Mouse (Mus musculus) liver, adult 2 months (tissue): ENCODE data around the gene Satb2. TPM values are rescaled to one million over a fixed set of nuclear protein-coding genes. Genes with fewer than 3 reads are reported as not detected.

Source experiments
- DNase-seq: peaks from one replicate; pipeline ENCODE4 v3.0.0-alpha.2; 2011; ENCODE audit warnings: low read depth, low spot score; ENCODE audit errors: extremely low read depth
- H3K27ac ChIP-seq: fragments of 200-500 bp; replicated peaks from 2 replicates; pipeline ENCODE4 v1.5.1; 2012; ENCODE audit warnings: low read depth, mild to moderate bottlenecking, control low read depth, inconsistent platforms, low read length; ENCODE audit not compliant: insufficient read depth
- H3K27me3 ChIP-seq: fragments of 200-500 bp; 2 replicates; pipeline ENCODE4 v1.6.1; 2012; ENCODE audit warnings: mild to moderate bottlenecking, moderate library complexity, low read length, inconsistent platforms; ENCODE audit not compliant: control insufficient read depth, insufficient read depth
- H3K36me3 ChIP-seq: fragments of 200-500 bp; 2 replicates; pipeline ENCODE4 v1.6.1; 2012; ENCODE audit warnings: low read length, inconsistent platforms; ENCODE audit not compliant: control insufficient read depth, insufficient read depth
- H3K4me1 ChIP-seq: fragments of 200-500 bp; 2 replicates; pipeline ENCODE4 v1.6.1; 2011; ENCODE audit warnings: low read length; ENCODE audit not compliant: control insufficient read depth, insufficient read depth
- H3K4me3 ChIP-seq: fragments of 200-500 bp; 2 replicates; pipeline ENCODE4 v1.5.1; 2011; ENCODE audit warnings: low read depth, mild to moderate bottlenecking, control low read depth, low read length, moderate library complexity; ENCODE audit not compliant: insufficient read depth
- H3K79me2 ChIP-seq: fragments of 200-500 bp; 2 replicates; pipeline ENCODE4 v1.6.1; 2012; ENCODE audit warnings: inconsistent platforms, mild to moderate bottlenecking, low read length, moderate library complexity; ENCODE audit not compliant: control insufficient read depth, insufficient read depth
- H3K9ac ChIP-seq: fragments of 200-500 bp; 2 replicates; pipeline ENCODE4 v1.6.1; 2012; ENCODE audit warnings: low read depth, mild to moderate bottlenecking, control low read depth, inconsistent platforms, low read length
- CTCF ChIP-seq: fragments of 200-500 bp; IDR thresholded peaks from 2 replicates; pipeline ENCODE4 v1.5.1; 2011; ENCODE audit warnings: low read depth, low read length, control low read depth
- POLR2A ChIP-seq: fragments of 200-500 bp; IDR thresholded peaks from 2 replicates; pipeline ENCODE4 v1.6.1; 2011; ENCODE audit warnings: low read length, control low read depth; ENCODE audit not compliant: insufficient read depth; ENCODE audit errors: extremely low read depth
- WGBS: fragments of 180-500 bp; shearing (Covaris S2); methylation state at CpG from one replicate; pipeline ENCODE4 v1.1.7; 2018; 5-methylcytosine and 5-hydroxymethylcytosine counted together
- polyA plus RNA-seq: library from polyadenylated mRNA; depleted of rRNA; stranded (reverse); fragments of >200 nt; gene quantifications from 2 replicates; pipeline ENCODE4 v1.2.3, GENCODE M21; 2012
- total RNA-seq: library from RNA; depleted of rRNA; stranded (reverse); fragments of >200 nt; gene quantifications from 2 replicates; pipeline ENCODE4 v1.2.3, GENCODE M21; 2014

The Satb2 gene
- total and polyA plus RNA-seq, 2 experiments, result 0.09 to 0.16 TPM

DNA sequence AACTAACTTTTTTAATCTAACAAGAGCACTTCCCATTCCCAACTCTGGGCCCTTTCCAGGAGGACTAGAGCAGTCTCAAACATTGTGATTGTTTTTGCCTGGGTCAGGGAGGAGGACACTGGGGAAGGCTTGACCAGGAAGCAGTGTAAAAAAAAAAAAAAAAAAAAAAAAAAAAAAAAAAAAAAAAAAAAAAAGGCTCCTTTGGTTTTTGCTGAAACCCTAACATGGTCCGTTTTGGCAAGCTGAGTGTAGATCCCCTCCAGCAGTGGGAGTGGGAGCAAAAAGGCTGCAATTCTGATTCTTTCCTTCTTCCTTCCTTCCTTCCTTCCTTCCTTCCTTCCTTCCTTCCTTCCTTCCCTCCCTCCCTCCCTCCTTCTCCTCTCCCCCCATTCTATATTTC is 3.1 kb upstream of the Satb2 start:
- Histone ChIP-seq H3K79me2 (no peaks in the 10 kb centered on the region), H3K9ac (no peak overlapping the region), H3K27me3 (peaks cover 36% of the 10 kb centered on the region), H3K36me3 (no peaks in the 10 kb centered on the region), H3K4me1 (no peaks in the 10 kb centered on the region), H3K27ac (no peak overlapping the region), H3K4me3 (no peak overlapping the region)
- no peak for TF ChIP-seq CTCF
- no peak for TF ChIP-seq POLR2A
- WGBS, result 0% methylated on average over 1 of the region's 1 CpGs
- no peak for DNase-seq

DNA sequence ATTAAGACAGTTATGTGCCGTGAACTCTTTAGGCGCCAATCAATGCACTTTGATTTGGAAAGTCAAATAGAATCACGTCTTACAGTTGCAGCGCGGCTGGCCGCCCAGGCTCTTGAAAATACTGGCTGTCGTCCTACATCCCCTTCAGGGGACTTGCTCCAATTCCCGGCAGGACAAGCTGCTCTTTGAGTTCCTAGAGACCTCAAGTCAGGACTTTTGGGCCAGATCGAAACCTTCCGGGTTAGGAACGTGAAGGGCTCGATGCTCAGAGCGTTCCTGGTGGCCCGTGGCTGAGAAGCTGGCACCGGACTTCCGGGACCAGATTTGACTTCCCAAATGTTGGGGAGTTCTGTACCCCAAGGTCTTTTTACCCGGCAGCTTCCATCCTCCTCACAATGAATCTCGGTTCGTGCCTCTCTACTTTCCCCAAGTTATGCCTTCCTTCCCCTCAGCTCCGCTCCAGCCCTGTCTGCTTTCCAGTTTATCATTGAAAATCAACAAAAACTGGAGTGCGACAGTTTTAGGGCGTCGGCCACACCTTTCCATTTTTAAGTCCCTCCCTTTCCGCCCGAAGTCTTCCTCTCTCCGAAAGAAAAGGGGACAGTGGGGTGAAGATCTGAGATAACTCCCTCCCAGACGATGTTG is 2.3 kb upstream of the Satb2 start:
- H3K36me3 ChIP-seq, result no peaks in the 10 kb centered on the region
- H3K27ac ChIP-seq, result no peak overlapping the region
- no peaks in the 10 kb centered on the region for H3K79me2 ChIP-seq
- H3K4me1 ChIP-seq, result no peaks in the 10 kb centered on the region
- no peak overlapping the region for H3K9ac ChIP-seq
- no peak overlapping the region for H3K4me3 ChIP-seq
- 2% methylated on average over 27 of the region's 27 CpGs for WGBS
- TF ChIP-seq POLR2A, result no peak
- no peak for TF ChIP-seq CTCF
- DNase-seq, result no peak
- H3K27me3 ChIP-seq, result peaks cover 39% of the 10 kb centered on the region

DNA sequence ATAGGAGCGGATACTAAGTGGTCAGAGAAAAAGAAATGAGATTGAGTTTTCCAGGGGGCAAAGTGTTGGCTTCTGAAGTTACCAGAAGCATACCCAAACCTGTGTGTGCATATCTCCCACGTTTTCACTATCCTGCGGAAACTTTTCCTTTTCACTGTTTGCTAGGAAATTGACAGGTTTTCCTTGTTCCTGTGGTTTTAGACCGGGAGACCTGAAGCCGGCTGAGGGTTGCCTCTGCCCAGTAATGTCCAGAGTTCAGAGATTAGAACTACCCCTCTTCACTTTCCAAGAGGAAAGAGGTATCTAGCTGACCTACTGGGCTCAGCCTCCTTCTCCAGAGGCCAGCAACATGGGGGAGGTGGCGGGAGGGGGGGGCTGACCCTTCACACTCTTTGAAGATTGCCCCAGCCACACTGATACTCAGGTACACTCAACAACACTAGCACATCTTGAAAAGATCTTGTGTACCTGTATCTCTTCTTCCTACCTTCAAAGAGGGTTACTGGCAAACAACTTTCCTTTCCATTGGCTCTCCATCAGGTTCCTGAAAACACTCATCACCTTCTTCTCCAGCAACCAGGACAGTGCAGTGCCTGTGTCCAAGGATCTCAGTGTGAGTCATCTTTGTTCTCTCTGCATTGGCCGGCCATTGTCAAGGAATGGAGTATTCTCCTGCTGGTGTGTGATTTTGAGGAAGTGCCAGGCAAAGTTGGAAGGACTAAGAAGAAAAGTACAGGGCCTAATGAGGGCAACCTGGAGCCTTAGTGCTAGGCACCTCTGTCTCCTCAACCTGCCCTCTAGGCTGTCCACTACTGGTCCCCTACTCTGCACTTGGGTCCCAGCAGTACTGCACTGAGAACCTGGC is 1.3 kb upstream of the Satb2 start:
- no peaks in the 10 kb centered on the region for H3K79me2 ChIP-seq
- peaks cover 37% of the 10 kb centered on the region for H3K27me3 ChIP-seq
- no peak overlapping the region for H3K9ac ChIP-seq
- TF ChIP-seq CTCF (no peak), POLR2A (no peak)
- H3K36me3 ChIP-seq, result no peaks in the 10 kb centered on the region
- 9% methylated on average over 7 of the region's 7 CpGs for WGBS
- H3K27ac ChIP-seq, result no peak overlapping the region
- no peak overlapping the region for H3K4me3 ChIP-seq
- H3K4me1 ChIP-seq, result no peaks in the 10 kb centered on the region
- DNase-seq, result no peak

DNA sequence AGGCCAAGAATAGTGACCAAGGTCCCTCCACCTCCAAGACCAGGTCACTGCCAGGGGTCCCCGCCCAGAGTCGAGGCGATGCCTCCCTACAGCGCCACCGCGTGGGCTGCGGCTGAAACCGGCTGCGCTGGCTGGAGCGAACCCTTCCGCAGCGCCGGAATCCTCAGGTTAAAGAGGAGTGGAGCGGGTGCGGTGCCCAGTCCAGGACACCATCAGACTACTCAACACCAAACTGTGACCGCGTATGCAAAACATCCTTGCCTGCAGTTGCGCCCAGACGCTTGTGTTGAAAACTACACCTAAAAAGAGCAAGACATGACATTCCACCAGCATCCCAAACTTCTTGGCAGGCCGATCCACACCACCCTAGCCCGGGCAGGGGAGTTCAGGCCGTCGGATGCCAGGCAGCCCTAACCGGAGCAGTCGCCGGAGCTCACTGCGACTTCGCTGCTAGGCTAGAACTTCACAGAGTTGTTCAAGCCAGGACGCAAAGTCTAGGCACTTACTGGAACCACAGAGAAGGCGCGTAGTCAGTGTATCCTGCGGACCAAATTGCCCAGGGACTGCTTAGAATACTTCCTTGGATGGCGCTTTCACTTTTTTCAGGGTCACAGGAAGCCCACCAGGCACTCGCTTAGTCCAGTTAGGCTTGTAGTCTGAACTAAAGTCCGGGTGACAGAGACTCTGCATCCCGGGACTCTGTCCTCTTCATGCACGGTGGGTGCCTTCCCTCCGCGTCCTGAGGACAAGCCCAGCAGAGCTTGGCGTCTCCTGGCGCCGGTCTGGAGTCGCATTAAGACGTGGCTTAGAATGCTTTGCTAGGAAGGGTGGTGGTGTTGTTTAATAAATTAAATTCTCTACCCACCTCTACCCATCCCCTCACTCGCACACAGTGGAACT is 999 bp downstream of the Satb2 start:
- Histone ChIP-seq H3K27me3 (peaks cover 28% of the 10 kb centered on the region), H3K79me2 (no peaks in the 10 kb centered on the region), H3K9ac (no peak overlapping the region), H3K27ac (no peak overlapping the region), H3K4me1 (0 out of 2 replicates have a peak, but pooled peaks cover 1% of the 10 kb centered on the region), H3K4me3 (no peak overlapping the region), H3K36me3 (no peaks in the 10 kb centered on the region)
- TF ChIP-seq CTCF, result peak; percentile 84
- no peak for TF ChIP-seq POLR2A
- DNase-seq, result no peak
- 2% methylated on average over 45 of the region's 45 CpGs for WGBS

DNA sequence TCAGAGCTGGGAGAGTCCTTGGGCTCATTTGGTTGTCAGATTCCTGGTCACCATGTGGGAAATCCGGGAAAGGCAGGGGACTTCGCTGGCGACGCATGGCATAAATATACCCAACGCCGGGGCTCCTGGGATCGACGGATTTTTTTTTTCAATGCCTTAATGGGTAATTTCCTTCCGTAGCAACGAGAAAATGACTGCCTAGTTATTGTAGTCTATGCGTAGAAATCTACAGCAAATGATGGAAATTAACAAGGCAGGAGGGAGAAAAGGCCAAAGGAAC is 1.7 kb downstream of the Satb2 start:
- WGBS, result 4% methylated on average over 11 of the region's 11 CpGs
- H3K9ac ChIP-seq, result no peak overlapping the region
- TF ChIP-seq CTCF (no peak), POLR2A (no peak)
- no peak for DNase-seq
- peaks cover 25% of the 10 kb centered on the region for H3K27me3 ChIP-seq
- H3K27ac ChIP-seq, result no peak overlapping the region
- H3K36me3 ChIP-seq, result no peaks in the 10 kb centered on the region
- H3K4me3 ChIP-seq, result no peak overlapping the region
- no peaks in the 10 kb centered on the region for H3K79me2 ChIP-seq
- H3K4me1 ChIP-seq, result 0 out of 2 replicates have a peak, but pooled peaks cover 1% of the 10 kb centered on the region
